Mouse (Mus musculus) small intestine, adult 2 months (tissue): ENCODE results near the gene Sox6.

Experiments
- CTCF ChIP-seq: fragments of 200-500 bp; IDR thresholded peaks from 2 replicates; pipeline ENCODE4 v1.5.1; 2012; ENCODE audit warnings: low read depth, mild to moderate bottlenecking, control low read depth, inconsistent platforms, low read length, moderate library complexity, mixed read lengths; ENCODE audit not compliant: insufficient replicate concordance, insufficient read length; ENCODE audit errors: extremely low read depth
- POLR2A ChIP-seq: fragments of 200-500 bp; IDR thresholded peaks from 2 replicates; pipeline ENCODE4 v1.6.1; 2012; ENCODE audit warnings: low read depth, mild to moderate bottlenecking, control low read depth, inconsistent platforms, low read length, moderate library complexity

GRCm38 (mm10) chr7:115453042-115453712 is 585.4 kb downstream of the Sox6 start:
- TF ChIP-seq POLR2A, result no peak
- TF ChIP-seq CTCF, result peak; percentile 38; the same call in 1 of the 2 replicates
